Comparison of ENCODE assay signal across 8 mouse cellular contexts in genomic region chr11:88164801-88165377, GRCm38 (mm10). TPM values are rescaled to one million over a fixed set of nuclear protein-coding genes. Genes with fewer than 3 reads are reported as not detected.
DNase-seq lines count a peak whose midpoint lies in the region; ATAC-seq and TF ChIP-seq lines count a peak whose summit lies in the region.

No protein-coding gene starts in this region.

- DNase-seq in ZHBTc4 (ENCODE audit: low read depth, low spot score) = peak; percentile 45
- peak; percentile 43 for DNase-seq in embryonic facial prominence, embryonic 11.5 days (ENCODE audit: low spot score)
- DNase-seq in kidney, postnatal 4 days = peak; percentile 63 to 76
- DNase-seq in ovary, postnatal 36 days (ENCODE audit: low spot score) = peak; percentile 85
- DNase-seq in natural killer cell, adult 2 months (ENCODE audit: low spot score in 2 of 2) = no peak

- H3K4me3 ChIP-seq in E14TG2a.4 (replicated peaks; ENCODE audit: low read length) = peak overlapping the region; percentile 67
- H3K4me3 ChIP-seq in embryonic facial prominence, embryonic 11.5 days (ENCODE audit: low read depth, low read length) = no peak overlapping the region
- H3K4me3 ChIP-seq in heart, embryonic 16.5 days (ENCODE audit: low read length) = no peak overlapping the region

- no peaks in the 10 kb centered on the region for H3K36me3 ChIP-seq in E14TG2a.4 (ENCODE audit: insufficient read depth, low read length)
- no peaks in the 10 kb centered on the region for H3K36me3 ChIP-seq in embryonic facial prominence, embryonic 11.5 days (replicated peaks; ENCODE audit: control insufficient read depth, insufficient read depth, low read depth, low read length)
- no peaks in the 10 kb centered on the region for H3K36me3 ChIP-seq in heart, embryonic 16.5 days (ENCODE audit: control insufficient read depth, insufficient read depth)

- H3K27me3 ChIP-seq in E14TG2a.4 (ENCODE audit: insufficient read depth, low read length) = peaks cover 25% of the 10 kb centered on the region
- no peaks in the 10 kb centered on the region; the same call in 1 of the 2 replicates for H3K27me3 ChIP-seq in embryonic facial prominence, embryonic 11.5 days (ENCODE audit: control insufficient read depth, insufficient read depth, low read length)
- H3K27me3 ChIP-seq in heart, embryonic 16.5 days (ENCODE audit: control insufficient read depth, insufficient read depth, low read length) = no peaks in the 10 kb centered on the region; the same call in 1 of the 2 replicates

- WGBS in embryonic facial prominence, embryonic 11.5 days = 23% methylated on average over 15 of the region's 15 CpGs
- 10% methylated on average over 15 of the region's 15 CpGs for WGBS in heart, embryonic 16.5 days

- H3K27ac ChIP-seq in embryonic facial prominence, embryonic 11.5 days (replicated peaks; ENCODE audit: low read depth, low read length) = no peak overlapping the region
- H3K27ac ChIP-seq in heart, embryonic 16.5 days (ENCODE audit: low read length) = peak overlapping the region; percentile 97

- TF ChIP-seq CTCF in E14TG2a.4 (conservative IDR thresholded peaks at IDR 0.05; ENCODE audit: low read length) = no peak

- H3K9ac ChIP-seq in embryonic facial prominence, embryonic 11.5 days (replicated peaks; ENCODE audit: low read length) = no peak overlapping the region
- peak overlapping the region; percentile 69 for H3K9ac ChIP-seq in heart, embryonic 16.5 days (ENCODE audit: low read length)

- H3K4me1 ChIP-seq in E14TG2a.4 (replicated peaks; ENCODE audit: low read depth, low read length) = peaks cover 68% of the 10 kb centered on the region
- H3K4me1 ChIP-seq in embryonic facial prominence, embryonic 11.5 days (ENCODE audit: control insufficient read depth, insufficient read depth, low read length) = peaks cover 16% of the 10 kb centered on the region
- peaks cover 47% of the 10 kb centered on the region for H3K4me1 ChIP-seq in heart, embryonic 16.5 days (ENCODE audit: control insufficient read depth, insufficient read depth, low read length)

- no peak for ATAC-seq in embryonic facial prominence, embryonic 11.5 days (replicated peaks; ENCODE audit: insufficient number of reproducible peaks, low FRiP score, low TSS enrichment, low read depth)
- peak; percentile 41 for ATAC-seq in heart, embryonic 16.5 days (replicated peaks; ENCODE audit: extremely low read depth, insufficient read depth, low FRiP score)
- ATAC-seq in frontal cortex, adult (ENCODE audit: low TSS enrichment) = no peak

- H3K9me3 ChIP-seq in E14TG2a.4 (ENCODE audit: low read length) = no peaks in the 10 kb centered on the region
- H3K9me3 ChIP-seq in embryonic facial prominence, embryonic 11.5 days (replicated peaks; ENCODE audit: control insufficient read depth, low read length) = no peaks in the 10 kb centered on the region
- no peaks in the 10 kb centered on the region for H3K9me3 ChIP-seq in heart, embryonic 16.5 days (replicated peaks; ENCODE audit: control insufficient read depth, low read length)

- H3K4me2 ChIP-seq in embryonic facial prominence, embryonic 11.5 days (ENCODE audit: low read depth, low read length) = no peak overlapping the region
- peak overlapping the region; percentile 24 for H3K4me2 ChIP-seq in heart, embryonic 16.5 days (ENCODE audit: low read depth, low read length)

RNA-seq across cellular contexts. Expression of gene Mrps23, which starts 39.3 kb away (rescaled TPM):
- polyA plus RNA-seq in embryonic facial prominence, embryonic 11.5 days (2014; fragmentation: Nextera tagmentation; extraction: Ambion mirVana) = 70.6 and 83.8 TPM in 2 replicates
- 97.6 and 105 TPM in 2 replicates for polyA plus RNA-seq in heart, embryonic 16.5 days (2015; fragmentation: Nextera tagmentation; extraction: Ambion mirVana)

Comparison
In these comparisons a context has a peak if more than half of its experiments do, and no peak if none do; other contexts are left out.
1. DNase-seq: peak in ZHBTc4 (single experiment), embryonic facial prominence, embryonic 11.5 days (single experiment), kidney, postnatal 4 days (2 of 2) and ovary, postnatal 36 days (single experiment); none in natural killer cell, adult 2 months (0 of 2).